Mouse (Mus musculus) bone marrow, adult 2 months (tissue): ENCODE measurements at regions not wholly inside any gene's neighbourhood (a gene's known extent, or its start where the extent isn't known, plus 50 kb on each side); places are given as distances from the start of the nearest gene placed in this dataset.

Experiments
- H3K27ac ChIP-seq: fragments of 200-500 bp; 2 replicates; pipeline ENCODE4 v1.5.1; 2012; ENCODE audit warnings: low read depth, mild to moderate bottlenecking, control low read depth, inconsistent platforms, low read length; ENCODE audit not compliant: control insufficient read depth, poor library complexity, insufficient read depth
- H3K4me1 ChIP-seq: fragments of 200-500 bp; 2 replicates; pipeline ENCODE4 v1.6.1; 2011; ENCODE audit warnings: low read length; ENCODE audit not compliant: control insufficient read depth, insufficient read depth
- H3K4me3 ChIP-seq: fragments of 200-500 bp; replicated peaks from 2 replicates; pipeline ENCODE3; 2011; ENCODE audit warnings: mild to moderate bottlenecking, low read depth, low read length, control low read depth; ENCODE audit not compliant: control insufficient read depth
- CTCF ChIP-seq: fragments of 200-500 bp; IDR thresholded peaks from 2 replicates; pipeline ENCODE4 v1.5.1; 2011; ENCODE audit warnings: low read length, control low read depth; ENCODE audit not compliant: control insufficient read depth, insufficient read depth
- POLR2A ChIP-seq: fragments of 200-500 bp; IDR thresholded peaks from 2 replicates; pipeline ENCODE4 v1.6.1; 2011; ENCODE audit warnings: low read depth, mild to moderate bottlenecking, control low read depth, low read length, borderline replicate concordance; ENCODE audit not compliant: control insufficient read depth
- WGBS: fragments of 180-500 bp; shearing (Covaris S2); methylation state at CpG from one replicate; pipeline ENCODE4 v1.1.7; 2018; 5-methylcytosine and 5-hydroxymethylcytosine counted together

DNA sequence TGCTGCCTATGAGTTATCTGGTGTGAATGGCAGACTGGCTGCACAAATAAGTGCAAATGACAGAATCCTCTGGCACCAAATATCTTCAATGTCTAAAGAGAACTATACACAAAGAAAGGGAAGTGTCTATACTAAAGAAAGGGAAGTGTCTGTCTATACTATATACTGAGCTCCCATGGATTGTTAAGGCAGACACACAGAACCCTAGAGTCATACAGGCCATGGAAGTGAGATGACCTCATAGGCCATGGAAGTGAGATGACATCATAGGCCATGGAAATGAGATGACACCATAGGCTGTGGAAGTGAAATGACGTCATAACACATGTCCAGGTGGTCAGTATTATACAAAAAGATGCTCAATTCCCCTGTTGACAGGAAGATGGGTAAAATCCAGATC is 82.7 kb upstream of the Foxq1 start:
- 74% methylated on average over 1 of the region's 1 CpGs for WGBS
- Histone ChIP-seq H3K4me3 (no peak overlapping the region), H3K4me1 (no peaks in the 10 kb centered on the region; the same call in 1 of the 2 replicates), H3K27ac (no peak overlapping the region)
- TF ChIP-seq POLR2A (no peak), CTCF (no peak)

DNA sequence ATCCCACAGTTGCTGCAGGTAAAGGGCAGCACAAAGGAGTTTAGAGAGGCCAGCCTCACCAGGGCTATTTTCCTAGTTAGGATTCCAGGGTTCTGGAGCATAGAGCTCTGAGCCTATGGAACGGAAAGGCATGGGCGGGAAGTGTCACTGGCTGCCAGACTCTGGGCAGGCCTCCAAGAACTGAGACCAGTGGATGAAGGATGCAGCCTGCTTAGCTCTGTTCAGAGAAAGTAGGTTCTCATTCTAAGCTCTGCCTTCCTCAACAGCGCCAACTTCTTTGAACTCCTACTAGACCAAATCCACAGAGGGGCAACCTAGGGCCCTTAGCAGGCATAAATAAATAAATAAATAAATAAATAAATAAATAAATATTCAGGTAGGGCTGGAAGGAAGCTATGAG is 80.1 kb upstream of the Foxq1 start:
- Histone ChIP-seq H3K4me3 (no peak overlapping the region), H3K4me1 (no peaks in the 10 kb centered on the region; the same call in 1 of the 2 replicates), H3K27ac (no peak overlapping the region)
- no peak for TF ChIP-seq POLR2A
- TF ChIP-seq CTCF: no peak
- WGBS: 81% methylated on average over 3 of the region's 3 CpGs

DNA sequence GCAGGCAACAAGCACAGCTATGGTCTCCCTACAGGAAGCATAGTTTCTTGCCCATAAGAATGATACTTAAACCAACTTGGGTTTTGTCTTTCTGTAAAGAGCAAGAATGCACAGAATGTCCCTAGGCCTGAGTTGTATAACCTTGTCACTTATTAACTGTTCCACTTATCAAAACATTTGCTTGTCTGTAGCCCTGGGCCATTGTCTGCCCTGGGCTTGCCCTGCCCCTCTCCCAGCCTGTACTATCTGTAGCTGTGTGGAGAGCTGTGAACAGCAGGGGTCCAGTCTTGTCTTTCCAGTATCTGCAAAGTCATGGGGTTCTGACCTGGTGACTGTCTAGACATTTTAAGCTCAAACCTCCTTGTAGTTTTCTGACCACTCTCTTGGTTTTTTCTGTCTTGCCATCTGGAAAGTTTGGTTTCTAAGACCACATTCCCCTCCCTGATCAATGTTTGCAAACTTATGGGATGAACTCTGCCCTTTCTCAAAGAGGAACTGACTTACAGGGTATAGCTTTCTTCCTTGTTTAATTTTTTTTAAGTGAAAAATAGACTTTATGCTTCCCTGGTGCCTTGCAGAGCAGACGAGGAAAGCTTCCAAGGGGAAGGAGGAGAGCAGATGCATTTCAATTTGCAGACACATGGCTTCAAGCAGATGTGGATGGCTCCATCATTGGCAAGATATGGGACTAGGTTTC is 78.6 kb upstream of the Foxq1 start:
- TF ChIP-seq POLR2A (no peak), CTCF (no peak)
- H3K4me1 ChIP-seq: no peaks in the 10 kb centered on the region; the same call in 1 of the 2 replicates
- 49% methylated on average over 1 of the region's 1 CpGs for WGBS
- no peak overlapping the region for H3K4me3 ChIP-seq
- H3K27ac ChIP-seq: no peak overlapping the region

DNA sequence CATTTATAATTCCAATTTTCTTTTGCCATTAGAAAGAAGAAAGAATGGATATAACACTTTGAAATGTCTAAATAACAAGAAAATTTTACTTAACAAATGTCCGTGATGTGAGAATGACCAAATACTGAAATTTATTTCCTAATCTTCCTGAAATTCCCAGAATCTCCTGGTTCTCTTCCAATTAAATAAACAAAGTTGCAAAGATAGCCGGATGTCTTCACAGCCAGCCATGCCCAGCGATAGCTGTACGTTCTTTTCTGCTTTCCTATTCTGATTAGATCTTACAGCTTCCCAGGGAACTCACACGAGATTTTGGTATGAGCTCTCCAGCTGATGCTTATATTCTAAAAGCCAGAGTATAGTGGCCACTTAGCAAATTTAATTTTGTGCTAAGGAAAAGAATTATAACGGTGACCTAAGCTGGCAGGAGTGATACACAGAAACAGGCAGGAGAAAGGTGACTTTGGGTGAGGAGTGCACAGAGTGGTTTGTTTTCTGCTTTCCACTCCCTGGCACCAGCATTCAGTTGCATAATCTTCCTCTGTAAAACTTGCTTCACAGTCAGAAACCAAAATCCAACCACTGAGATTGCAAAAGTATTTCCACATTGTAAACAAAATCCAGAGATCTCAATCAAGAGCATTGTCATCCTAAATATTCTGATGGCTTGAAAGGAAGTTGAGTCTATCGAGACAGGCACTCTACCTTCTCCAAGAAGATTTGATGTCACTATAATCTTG is 74.7 kb upstream of the Foxq1 start:
- no peak overlapping the region for H3K27ac ChIP-seq
- TF ChIP-seq POLR2A (no peak), CTCF (no peak)
- WGBS: 56% methylated on average over 7 of the region's 7 CpGs
- H3K4me3 ChIP-seq: no peak overlapping the region
- H3K4me1 ChIP-seq: no peaks in the 10 kb centered on the region; the same call in 1 of the 2 replicates

DNA sequence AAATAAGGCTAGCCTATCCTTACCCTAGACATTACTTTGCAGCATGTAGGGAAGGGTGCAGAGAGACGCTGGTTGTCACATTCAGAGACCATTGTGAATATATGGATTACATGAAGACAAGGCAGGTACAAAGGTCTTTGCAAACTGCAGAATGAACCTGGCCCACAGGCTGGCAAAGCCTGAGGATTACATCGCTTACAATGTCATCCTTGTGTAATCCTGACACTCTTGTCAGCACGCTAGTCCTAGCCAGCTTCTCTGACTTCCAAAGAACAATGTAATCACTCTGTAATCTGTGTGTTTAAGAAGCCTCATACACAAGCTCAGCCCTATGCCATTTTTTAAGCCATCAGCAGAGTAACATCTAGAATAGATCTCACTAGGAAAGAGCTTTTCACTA is 69.6 kb upstream of the Foxq1 start:
- TF ChIP-seq POLR2A (no peak), CTCF (no peak)
- Histone ChIP-seq H3K4me3 (no peak overlapping the region), H3K4me1 (no peaks in the 10 kb centered on the region), H3K27ac (no peak overlapping the region)
- 81% methylated on average over 3 of the region's 3 CpGs for WGBS

DNA sequence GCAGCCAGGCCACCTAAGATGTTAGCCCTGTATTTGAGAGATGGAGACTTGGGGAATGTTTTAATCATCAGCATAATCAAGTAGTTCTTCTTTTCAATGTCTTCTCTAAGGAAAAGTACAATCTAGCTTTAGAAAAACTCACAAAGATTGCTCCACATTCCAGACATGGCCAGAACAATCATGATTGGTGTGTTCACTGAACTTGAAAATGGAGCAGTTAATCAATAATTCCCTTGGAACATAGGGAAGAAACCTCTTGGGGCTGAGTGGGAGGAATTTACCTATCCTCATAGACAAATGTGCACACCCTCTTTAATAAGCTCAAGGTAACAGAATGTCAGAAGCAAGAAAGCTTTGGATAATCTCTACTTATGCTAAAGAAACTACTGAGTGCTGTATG is 67.7 kb upstream of the Foxq1 start:
- TF ChIP-seq POLR2A (no peak), CTCF (no peak)
- no peak overlapping the region for H3K27ac ChIP-seq
- no peaks in the 10 kb centered on the region for H3K4me1 ChIP-seq
- no peak overlapping the region for H3K4me3 ChIP-seq

DNA sequence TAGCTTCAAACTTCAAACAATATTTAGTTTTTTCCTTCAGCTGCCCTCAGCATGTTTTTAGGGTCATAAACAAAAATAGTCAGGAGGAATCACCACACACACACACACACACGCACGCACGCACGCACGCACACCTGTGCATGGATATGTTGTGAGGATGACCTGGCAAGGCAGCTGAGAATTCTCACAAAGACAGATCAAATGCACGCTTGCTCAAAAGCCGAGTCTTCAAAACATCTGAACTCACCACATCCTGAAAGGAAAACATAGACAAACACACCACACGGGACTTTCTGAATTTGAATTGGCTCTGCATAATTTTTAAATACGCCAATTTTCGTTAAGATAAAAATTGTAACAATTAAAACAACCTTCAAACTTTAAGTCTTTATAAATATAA is 52.7 kb upstream of the Foxq1 start:
- H3K27ac ChIP-seq: no peak overlapping the region
- TF ChIP-seq POLR2A: no peak
- TF ChIP-seq CTCF: no peak
- 72% methylated on average over 10 of the region's 10 CpGs for WGBS
- no peaks in the 10 kb centered on the region for H3K4me1 ChIP-seq
- H3K4me3 ChIP-seq: no peak overlapping the region

DNA sequence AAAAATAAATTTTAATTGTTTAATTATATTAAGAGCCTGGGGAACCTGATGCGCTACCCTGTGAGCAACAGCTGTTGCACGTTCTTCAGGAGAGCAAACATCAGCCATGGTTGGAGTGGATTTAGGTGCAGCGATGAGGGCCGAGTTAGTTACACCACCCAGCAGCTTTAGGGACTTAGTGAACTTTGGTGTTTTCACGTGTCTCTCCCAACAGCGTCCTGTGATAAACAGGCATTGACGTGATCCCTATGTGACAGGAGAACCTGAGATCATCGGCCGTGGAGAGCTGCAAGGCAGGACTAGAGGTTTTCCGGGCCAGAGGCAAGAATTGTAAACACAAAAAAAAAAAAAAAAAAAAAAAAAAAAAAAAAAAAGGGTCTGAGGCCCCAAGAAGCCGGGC is 52.1 kb upstream of the Foxq1 start:
- 83% methylated on average over 11 of the region's 11 CpGs for WGBS
- H3K27ac ChIP-seq: no peak overlapping the region
- TF ChIP-seq CTCF (no peak), POLR2A (no peak)

More for the DNA sequence above, 52.1 kb upstream of the Foxq1 start:
- Histone ChIP-seq H3K4me1 (no peaks in the 10 kb centered on the region), H3K4me3 (no peak overlapping the region)
